Mouse (Mus musculus) MEL (cell line): ENCODE measurements around the gene Olfr523. TPM values are rescaled to one million over a fixed set of nuclear protein-coding genes. Genes with fewer than 3 reads are reported as not detected.

Experiments used
- DNase-seq: peaks from one replicate; pipeline ENCODE4 v3.0.0; 2011; ENCODE audit warnings: low read depth, low spot score
- H3K27ac ChIP-seq: 2 replicates; pipeline ENCODE4 v1.5.1; 2012; ENCODE audit warnings: low read depth, mild to moderate bottlenecking, control low read depth, low read length, moderate library complexity; ENCODE audit not compliant: control insufficient read depth
- H3K27me3 ChIP-seq, 2 experiments: fragments of 150-350 bp in 1 of 2; sonication (generic) in 1 of 2; 2 replicates each; pipeline ENCODE4 v1.6.1; 2012; ENCODE audit warnings: low read length in 2 of 2, mild to moderate bottlenecking in 2 of 2, improper control_type of control experiment in 1 of 2, moderate library complexity in 1 of 2; ENCODE audit not compliant: insufficient read depth in 2 of 2, control insufficient read depth in 1 of 2
- H3K36me3 ChIP-seq, 2 experiments: 2 replicates each; pipeline ENCODE4 v1.6.1; 2012 to 2014; ENCODE audit warnings: low read length in 2 of 2, improper control_type of control experiment in 1 of 2, inconsistent platforms in 1 of 2, mild to moderate bottlenecking in 1 of 2; ENCODE audit not compliant: insufficient read depth in 2 of 2, control insufficient read depth in 1 of 2
- H3K4me1 ChIP-seq, 2 experiments: fragments of 150-350 bp in 1 of 2; sonication (generic) in 1 of 2; 2 replicates each; pipeline ENCODE4 v1.6.1; 2012; ENCODE audit warnings: low read length in 2 of 2, improper control_type of control experiment in 1 of 2, mild to moderate bottlenecking in 1 of 2; ENCODE audit not compliant: insufficient read depth in 2 of 2, control insufficient read depth in 1 of 2
- H3K4me3 ChIP-seq, 2 experiments: fragments of 150-350 bp in 1 of 2; sonication (generic) in 1 of 2; 2 replicates each; pipeline ENCODE4 v1.5.1; 2012; ENCODE audit warnings: low read depth in 2 of 2, low read length in 2 of 2, mild to moderate bottlenecking in 2 of 2, moderate library complexity in 2 of 2, control low read depth in 1 of 2, improper control_type of control experiment in 1 of 2; ENCODE audit not compliant: control insufficient read depth in 1 of 2, insufficient read depth in 1 of 2
- H3K79me2 ChIP-seq: 2 replicates; pipeline ENCODE4 v1.6.1; 2012; ENCODE audit warnings: mild to moderate bottlenecking, low read length, moderate library complexity; ENCODE audit not compliant: control insufficient read depth, poor library complexity, insufficient read depth
- H3K9ac ChIP-seq: 2 replicates; pipeline ENCODE4 v1.6.1; 2012; ENCODE audit warnings: low read depth, mild to moderate bottlenecking, control low read depth, low read length, moderate library complexity; ENCODE audit not compliant: control insufficient read depth, poor library complexity, severe bottlenecking
- H3K9me3 ChIP-seq: fragments of 150-350 bp; sonication (generic); replicated peaks from 2 replicates; pipeline ENCODE4 v1.6.1; 2012; ENCODE audit warnings: mild to moderate bottlenecking, low read length, improper control_type of control experiment, moderate library complexity; ENCODE audit not compliant: insufficient read depth
- BHLHE40 ChIP-seq: IDR thresholded peaks from 2 replicates; pipeline ENCODE4 v1.6.1; 2012; ENCODE audit warnings: low read depth, mild to moderate bottlenecking, inconsistent platforms, low read length, improper control_type of control experiment, borderline replicate concordance
- CHD1 ChIP-seq: IDR thresholded peaks from 2 replicates; pipeline ENCODE4 v1.6.1; 2012; ENCODE audit warnings: low read depth, mild to moderate bottlenecking, inconsistent platforms, low read length, improper control_type of control experiment
- CTCF ChIP-seq, 3 experiments: IDR thresholded peaks in 2 of 3; conservative IDR thresholded peaks in 1 of 3; 2 replicates each; pipeline ENCODE4 v1.5.1; 2011 to 2012; ENCODE audit warnings: low read length in 3 of 3, low read depth in 2 of 3, mild to moderate bottlenecking in 2 of 3, improper control_type of control experiment in 1 of 3, inconsistent platforms in 1 of 3, mixed read lengths in 1 of 3, moderate library complexity in 1 of 3; ENCODE audit not compliant: control insufficient read depth in 1 of 3, insufficient read depth in 1 of 3, poor library complexity in 1 of 3, severe bottlenecking in 1 of 3
- ELF1 ChIP-seq: IDR thresholded peaks from 2 replicates; pipeline ENCODE4 v1.6.1; 2014; ENCODE audit warnings: low read depth, mild to moderate bottlenecking, inconsistent platforms, low read length, improper control_type of control experiment, moderate library complexity
- GATA1 ChIP-seq: IDR thresholded peaks from 2 replicates; pipeline ENCODE4 v1.6.1; 2011; ENCODE audit warnings: low read depth, low read length, improper control_type of control experiment
- JUND ChIP-seq: IDR thresholded peaks from 2 replicates; pipeline ENCODE4 v1.6.1; 2011; ENCODE audit warnings: low read depth, mild to moderate bottlenecking, improper control_type of control experiment, low read length
- MAZ ChIP-seq: IDR thresholded peaks from 2 replicates; pipeline ENCODE4 v1.6.1; 2012; ENCODE audit warnings: low read depth, mild to moderate bottlenecking, inconsistent platforms, low read length, improper control_type of control experiment
- MEF2A ChIP-seq: IDR thresholded peaks from 2 replicates; pipeline ENCODE4 v1.6.1; 2014; ENCODE audit warnings: low read depth, mild to moderate bottlenecking, inconsistent platforms, low read length, improper control_type of control experiment; ENCODE audit not compliant: poor library complexity, insufficient replicate concordance, severe bottlenecking; ENCODE audit errors: extremely low read depth
- NELFE ChIP-seq: IDR thresholded peaks from 2 replicates; pipeline ENCODE4 v1.6.1; 2011; ENCODE audit warnings: low read depth, low read length, improper control_type of control experiment
- POLR2AphosphoS2 ChIP-seq: IDR thresholded peaks from 2 replicates; pipeline ENCODE4 v1.6.1; 2011; ENCODE audit warnings: low read length, improper control_type of control experiment
- POLR2AphosphoS5 ChIP-seq: IDR thresholded peaks from 2 replicates; pipeline ENCODE4 v1.6.1; 2012; ENCODE audit warnings: low read depth, borderline replicate concordance, mild to moderate bottlenecking, inconsistent platforms, low read length, moderate library complexity, mixed read lengths
- RAD21 ChIP-seq: IDR thresholded peaks from 2 replicates; pipeline ENCODE4 v1.6.1; 2011; ENCODE audit warnings: mild to moderate bottlenecking, low read depth, low read length, improper control_type of control experiment
- RCOR1 ChIP-seq: IDR thresholded peaks from 2 replicates; pipeline ENCODE4 v1.6.1; 2012; ENCODE audit warnings: low read depth, mild to moderate bottlenecking, inconsistent platforms, low read length, improper control_type of control experiment
- SIN3A ChIP-seq: IDR thresholded peaks from 2 replicates; pipeline ENCODE4 v1.6.1; 2012; ENCODE audit warnings: low read length, improper control_type of control experiment, inconsistent platforms
- SMC3 ChIP-seq: IDR thresholded peaks from 2 replicates; pipeline ENCODE4 v1.6.1; 2011; ENCODE audit warnings: low read depth, low read length, improper control_type of control experiment
- USF2 ChIP-seq, 2 experiments: IDR thresholded peaks; 2 replicates each; pipeline ENCODE4 v1.6.1; 2011 to 2012; ENCODE audit warnings: improper control_type of control experiment in 2 of 2, low read length in 2 of 2, borderline replicate concordance in 1 of 2, inconsistent platforms in 1 of 2, low read depth in 1 of 2, mild to moderate bottlenecking in 1 of 2; ENCODE audit not compliant: insufficient read depth in 1 of 2
- ZC3H11A ChIP-seq: IDR thresholded peaks from 2 replicates; pipeline ENCODE4 v1.6.1; 2012; ENCODE audit warnings: low read depth, mild to moderate bottlenecking, inconsistent platforms, low read length, improper control_type of control experiment
- ZMIZ1 ChIP-seq: IDR thresholded peaks from 2 replicates; pipeline ENCODE4 v1.6.1; 2012; ENCODE audit warnings: low read depth, mild to moderate bottlenecking, inconsistent platforms, low read length, improper control_type of control experiment, moderate library complexity
- ZNF384 ChIP-seq: IDR thresholded peaks from 2 replicates; pipeline ENCODE4 v1.6.1; 2012; ENCODE audit warnings: low read depth, mild to moderate bottlenecking, inconsistent platforms, low read length, improper control_type of control experiment
- polyA plus RNA-seq, 2 experiments: library from polyadenylated mRNA; stranded (reverse) in 1 of 2; unstranded in 1 of 2; fragments of >175 nt in 1 of 2; fragments of >200 nt in 1 of 2; gene quantifications; 2 replicates each; pipeline versions ENCODE4 v1.2.1 to v1.2.4; 2012; ENCODE audit warnings: low replicate concordance in 2 of 2, low read depth in 1 of 2; ENCODE audit not compliant: insufficient read length in 2 of 2, insufficient read depth in 1 of 2, missing spikeins in 1 of 2
- total RNA-seq: library from RNA; depleted of rRNA; stranded (reverse); fragments of 300-350 nt; gene quantifications from 2 replicates; pipeline ENCODE4 v1.2.3, GENCODE M21; 2012

Olfr523 gene
- total and polyA plus RNA-seq, 3 experiments: not detected

DNA sequence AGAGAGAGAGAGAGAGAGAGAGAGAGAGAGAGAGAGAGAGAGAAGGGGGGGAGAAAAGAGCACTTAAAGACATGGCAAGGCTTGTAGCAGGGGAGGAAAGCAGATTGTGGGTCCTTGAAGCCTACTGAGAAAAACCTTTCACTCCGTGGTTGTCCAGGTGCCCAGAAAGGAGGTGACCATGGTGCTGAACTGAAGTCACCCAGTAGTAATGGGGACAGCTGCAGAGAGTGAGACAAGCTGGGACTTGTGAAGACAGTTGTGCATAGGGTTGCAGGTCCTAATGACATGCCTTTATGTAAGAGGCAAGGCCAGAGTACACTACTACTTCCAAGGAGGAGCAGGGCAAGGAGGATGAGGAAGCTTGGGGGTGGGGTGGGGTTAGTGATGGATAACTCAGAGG is 46.3 kb downstream of the Olfr523 start:
- Histone ChIP-seq H3K9ac (no peak overlapping the region), H3K79me2 (no peaks in the 10 kb centered on the region), H3K4me3 (no peak overlapping the region)

GRCm38 (mm10) chr7:140220375-140220774 is 47.4 kb downstream of the Olfr523 start:
- no peaks in the 10 kb centered on the region; a peak in 1 of 4 replicates for H3K27me3 ChIP-seq

More for the DNA sequence above, 46.3 kb downstream of the Olfr523 start:
- no peaks in the 10 kb centered on the region for H3K9me3 ChIP-seq
- H3K36me3 ChIP-seq: no peaks in the 10 kb centered on the region
- no peaks in the 10 kb centered on the region; a peak in 1 of 4 replicates for H3K27me3 ChIP-seq
- H3K4me1 ChIP-seq: no peaks in the 10 kb centered on the region
- no peak overlapping the region for H3K27ac ChIP-seq
- peak; percentile 20 for DNase-seq
- TF ChIP-seq CHD1: no peak
- no peak for TF ChIP-seq SIN3A
- TF ChIP-seq ZMIZ1: no peak

DNA sequence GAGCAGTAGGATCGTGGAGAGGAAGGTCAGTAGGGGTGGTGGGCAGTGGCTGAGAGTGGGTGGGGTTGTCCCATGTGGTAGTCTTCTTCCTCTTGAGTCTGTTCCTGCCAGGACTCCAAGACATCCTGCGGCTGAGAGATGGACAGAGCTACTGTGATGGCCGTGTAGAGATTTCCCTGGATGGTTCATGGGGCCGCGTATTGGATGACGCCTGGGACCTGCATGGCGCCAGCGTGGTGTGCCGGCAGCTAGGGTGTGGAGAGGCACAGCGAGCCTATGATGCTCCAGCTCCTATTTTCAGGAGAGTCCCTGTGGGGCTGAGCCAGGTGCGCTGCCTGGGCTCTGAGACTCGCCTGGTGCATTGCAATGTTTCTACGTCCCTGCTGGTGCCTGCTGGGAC is 51.2 kb downstream of the Olfr523 start:
- DNase-seq: no peak
- TF ChIP-seq ZNF384: no peak
- TF ChIP-seq POLR2AphosphoS2: no peak
- no peak for TF ChIP-seq MAZ
- TF ChIP-seq CTCF (IDR thresholded peaks at IDR 0.05 in 2 of 3, conservative IDR thresholded peaks at IDR 0.05 in 1 of 3; ENCODE audit: control insufficient read depth in 1 of 3, insufficient read depth in 1 of 3, low read depth in 2 of 3, low read length in 3 of 3, poor library complexity in 1 of 3, severe bottlenecking in 1 of 3): no peak
- no peak for TF ChIP-seq ZC3H11A
- no peak for TF ChIP-seq RCOR1
- TF ChIP-seq POLR2AphosphoS5: no peak
- H3K36me3 ChIP-seq: no peaks in the 10 kb centered on the region
- H3K27me3 ChIP-seq: no peaks in the 10 kb centered on the region; a peak in 1 of 4 replicates
- no peak overlapping the region for H3K27ac ChIP-seq
- no peaks in the 10 kb centered on the region for H3K9me3 ChIP-seq
- H3K4me3 ChIP-seq: no peak overlapping the region
- H3K4me1 ChIP-seq: no peaks in the 10 kb centered on the region
- no peak overlapping the region for H3K9ac ChIP-seq
- H3K79me2 ChIP-seq: no peaks in the 10 kb centered on the region

More at GRCm38 (mm10) chr7:140220375-140220774, 47.4 kb downstream of the Olfr523 start:
- no peak for DNase-seq
- Histone ChIP-seq H3K9me3 (no peaks in the 10 kb centered on the region), H3K27ac (no peak overlapping the region), H3K79me2 (no peaks in the 10 kb centered on the region), H3K9ac (no peak overlapping the region), H3K36me3 (no peaks in the 10 kb centered on the region), H3K4me3 (no peak overlapping the region), H3K4me1 (no peaks in the 10 kb centered on the region)
- TF ChIP-seq USF2 (IDR thresholded peaks at IDR 0.05; ENCODE audit: borderline replicate concordance in 1 of 2, insufficient read depth in 1 of 2, low read depth in 1 of 2, low read length in 2 of 2): no peak
- TF ChIP-seq RAD21: no peak
- TF ChIP-seq MAZ: no peak
- no peak for TF ChIP-seq NELFE
- TF ChIP-seq ELF1: no peak
- no peak for TF ChIP-seq MEF2A
- no peak for TF ChIP-seq BHLHE40
- no peak for TF ChIP-seq SMC3
- no peak for TF ChIP-seq GATA1
- TF ChIP-seq POLR2AphosphoS5: no peak
- no peak for TF ChIP-seq JUND
- TF ChIP-seq, all 39 proteins: peak for 0
